Mouse (Mus musculus) kidney, adult 2 months (tissue): ENCODE measurements around the gene Lrrk1.

ENCODE experiments used
- CTCF ChIP-seq: fragments of 200-500 bp; conservative IDR thresholded peaks from 2 replicates; pipeline ENCODE4 v1.5.1; 2011; ENCODE audit warnings: low read depth, mild to moderate bottlenecking, control low read depth, low read length, moderate library complexity, mixed read lengths; ENCODE audit not compliant: insufficient read depth, insufficient read length
- POLR2A ChIP-seq: fragments of 200-500 bp; IDR thresholded peaks from one replicate; pipeline ENCODE4 v1.6.1; 2011; ENCODE audit warnings: low read depth, low read length, control low read depth

DNA sequence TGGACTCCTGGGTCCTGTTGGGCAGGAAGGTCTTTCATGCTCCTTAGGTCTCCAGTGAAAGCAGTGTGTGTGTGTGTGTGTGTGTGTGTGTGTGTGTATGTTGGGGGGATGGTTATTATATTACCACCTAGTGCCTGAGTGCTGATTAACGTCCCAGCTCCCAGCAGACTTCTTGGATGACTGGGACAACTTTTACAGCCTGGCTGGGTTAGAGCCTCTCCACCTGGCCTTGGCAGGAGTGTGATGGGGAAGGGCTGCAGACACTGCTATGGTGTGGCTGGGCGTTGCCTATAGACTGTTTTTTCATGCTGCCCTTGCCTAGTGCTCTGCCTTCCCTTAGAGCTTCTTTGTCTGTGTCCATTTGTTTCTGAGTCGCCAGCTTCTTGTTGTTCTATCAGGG is 48.1 kb downstream of the Lrrk1 start:
- TF ChIP-seq CTCF = no peak
- TF ChIP-seq POLR2A = no peak
